Mouse (Mus musculus) midbrain, postnatal 0 days (tissue): ENCODE results near the gene Nsmce4a. TPM values are rescaled to one million over a fixed set of nuclear protein-coding genes. Genes with fewer than 3 reads are reported as not detected.
A peak's percentile ranks its signal among the peaks of the same experiment; 100 is the strongest.
"Not testable (repeated sequence)": the region's sequence is repeated elsewhere in the genome, so short reads cannot be mapped to it uniquely, and the experiment has no call there.

Experiments used
- ATAC-seq: fragments of 200-750 bp; cut with Nextera tagmentation; 2 replicates; pipeline ENCODE4 v1.8.0; 2017; ENCODE audit warnings: moderate number of reproducible peaks, mild to moderate bottlenecking, moderate TSS enrichment, moderate library complexity; ENCODE audit not compliant: low FRiP score
- DNase-seq: peaks from one replicate; pipeline ENCODE4 v3.0.0-alpha.2; 2015; ENCODE audit warnings: low spot score
- H3K27ac ChIP-seq: fragments of 300-500 bp; sonication (generic); 2 replicates; pipeline ENCODE4 v1.5.1; 2014; ENCODE audit warnings: low read depth, mild to moderate bottlenecking, low read length, mixed read lengths
- H3K27me3 ChIP-seq: fragments of 300-500 bp; sonication (generic); 2 replicates; pipeline ENCODE4 v1.6.1; 2014; ENCODE audit warnings: low read length, control low read depth, mixed read lengths; ENCODE audit not compliant: insufficient read depth
- H3K36me3 ChIP-seq: fragments of 300-500 bp; sonication (generic); 2 replicates; pipeline ENCODE4 v1.6.1; 2014; ENCODE audit warnings: low read length, control low read depth, mixed read lengths; ENCODE audit not compliant: insufficient read depth
- H3K4me1 ChIP-seq: fragments of 300-500 bp; sonication (generic); 2 replicates; pipeline ENCODE4 v1.6.1; 2014; ENCODE audit warnings: mild to moderate bottlenecking, control low read depth, antibody characterized with exemption, low read length, mixed read lengths; ENCODE audit not compliant: insufficient read depth
- H3K4me2 ChIP-seq: fragments of 300-500 bp; sonication (generic); 2 replicates; pipeline ENCODE4 v1.6.1; 2014; ENCODE audit warnings: low read depth, mild to moderate bottlenecking, low read length, mixed read lengths; ENCODE audit not compliant: poor library complexity, severe bottlenecking
- H3K4me3 ChIP-seq: fragments of 300-500 bp; sonication (generic); 2 replicates; pipeline ENCODE4 v1.5.1; 2014; ENCODE audit warnings: low read depth, mild to moderate bottlenecking, low read length, moderate library complexity
- H3K9ac ChIP-seq: fragments of 300-500 bp; sonication (generic); replicated peaks from 2 replicates; pipeline ENCODE4 v1.6.1; 2014; ENCODE audit warnings: mild to moderate bottlenecking, low read length, moderate library complexity, mixed read lengths; ENCODE audit not compliant: poor library complexity, severe bottlenecking
- H3K9me3 ChIP-seq: fragments of 300-500 bp; sonication (generic); 2 replicates; pipeline ENCODE4 v1.6.1; 2016; ENCODE audit warnings: low read length, control low read depth
- CTCF ChIP-seq: IDR thresholded peaks from 2 replicates; pipeline ENCODE4 v1.5.1; 2016; ENCODE audit warnings: antibody characterized with exemption, mild to moderate bottlenecking
- WGBS: fragments of 180-500 bp; shearing (Covaris S2); extraction: QIAGEN DNeasy Blood & Tissue Kit; methylation state at CpG from one replicate; pipeline ENCODE4 v1.1.7; 2014; 5-methylcytosine and 5-hydroxymethylcytosine counted together
- polyA plus RNA-seq: library from polyadenylated mRNA; unstranded; fragments of >200 nt; fragmentation: Nextera tagmentation; extraction: Ambion mirVana; gene quantifications from 2 replicates; pipeline ENCODE4 v1.2.1, GENCODE M21; 2015
- total RNA-seq: library from RNA; depleted of rRNA; stranded (reverse); fragments of >200 nt; gene quantifications from 2 replicates; pipeline ENCODE4 v1.2.3, GENCODE M21; 2014

The Nsmce4a gene
- total and polyA plus RNA-seq, 2 experiments from 2014 or later: 38.7 to 67.7 TPM

DNA sequence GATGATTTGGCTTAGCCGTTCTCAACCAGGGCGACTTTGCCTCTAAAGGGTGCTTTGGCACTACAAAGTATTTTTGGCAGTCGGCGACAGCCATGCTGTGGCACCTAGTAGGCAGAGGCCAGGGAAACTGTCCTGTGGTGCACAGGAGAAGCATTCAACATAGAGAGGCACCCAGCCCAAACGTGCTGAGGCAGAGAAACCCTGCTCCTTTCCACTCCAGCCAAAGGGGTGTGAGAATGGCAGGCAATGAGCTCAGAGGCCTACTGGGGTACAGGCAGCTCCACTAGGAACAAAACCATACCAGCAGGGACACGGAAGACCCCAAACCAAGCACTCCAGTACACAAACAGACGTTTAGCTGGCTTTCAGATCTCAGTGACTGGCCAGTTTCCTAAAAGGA is 32.7 kb downstream of the Nsmce4a start:
- 90% methylated on average over 7 of the region's 7 CpGs for WGBS
- Histone ChIP-seq H3K27ac (no peak overlapping the region), H3K4me1 (no peaks in the 10 kb centered on the region), H3K9me3 (no peaks in the 10 kb centered on the region), H3K36me3 (peaks cover 17% of the 10 kb centered on the region), H3K9ac (no peak overlapping the region), H3K27me3 (no peaks in the 10 kb centered on the region), H3K4me3 (no peak overlapping the region), H3K4me2 (no peak overlapping the region)
- ATAC-seq: no peak
- no peak for TF ChIP-seq CTCF
- DNase-seq: no peak

DNA sequence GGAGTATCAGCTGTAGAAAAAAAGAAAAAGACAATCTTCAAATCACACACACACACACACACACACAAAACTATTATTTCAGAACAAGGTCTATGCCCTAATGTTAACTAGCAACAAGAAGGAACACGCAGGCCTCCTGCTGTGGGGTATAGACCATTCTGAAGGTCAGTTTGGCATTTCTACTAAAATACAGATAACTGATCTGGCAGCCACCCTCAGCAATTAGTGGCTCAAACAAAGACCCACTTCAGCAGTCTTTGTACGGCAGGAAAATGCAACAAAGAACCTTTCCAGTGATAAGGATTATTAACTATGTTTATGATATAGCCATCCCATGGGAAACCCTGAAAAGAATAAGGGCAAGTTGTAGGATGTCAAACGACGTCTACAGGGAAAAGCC is 35.9 kb downstream of the Nsmce4a start:
- ATAC-seq (no peak), DNase-seq (no peak)
- H3K4me2 ChIP-seq: no peak overlapping the region
- no peak overlapping the region for H3K4me3 ChIP-seq
- no peak overlapping the region for H3K27ac ChIP-seq
- H3K9ac ChIP-seq: no peak overlapping the region
- H3K27me3 ChIP-seq: no peaks in the 10 kb centered on the region
- TF ChIP-seq CTCF: no peak
- 89% methylated on average over 4 of the region's 4 CpGs for WGBS
- H3K36me3 ChIP-seq: peaks cover 17% of the 10 kb centered on the region
- H3K4me1 ChIP-seq: no peaks in the 10 kb centered on the region
- H3K9me3 ChIP-seq: no peaks in the 10 kb centered on the region

DNA sequence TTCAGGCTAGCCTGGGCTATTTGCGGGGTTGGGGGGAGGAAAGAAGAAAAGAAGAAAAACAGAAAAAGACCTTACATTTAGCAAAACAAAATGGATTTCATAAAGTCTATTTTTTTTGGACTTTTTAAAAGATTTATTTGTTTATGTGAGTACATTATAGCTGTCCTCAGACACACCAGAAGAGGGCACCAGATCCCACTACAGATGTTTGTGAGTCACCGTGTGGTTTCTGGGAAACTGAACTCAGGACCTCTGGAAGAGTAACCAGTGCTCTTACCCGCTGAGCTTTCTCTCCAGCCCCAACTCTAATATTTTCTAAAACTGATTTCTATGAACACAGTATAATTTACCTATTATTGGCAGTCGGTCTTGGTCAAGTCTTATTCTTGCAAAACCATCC is 37.7 kb downstream of the Nsmce4a start:
- 89% methylated on average over 4 of the region's 4 CpGs for WGBS
- TF ChIP-seq CTCF: peak; percentile 53
- H3K27ac ChIP-seq: no peak overlapping the region
- ATAC-seq (no peak), DNase-seq (no peak)
- H3K36me3 ChIP-seq: peaks cover 19% of the 10 kb centered on the region
- no peak overlapping the region for H3K9ac ChIP-seq
- H3K4me3 ChIP-seq: no peak overlapping the region
- H3K4me2 ChIP-seq: no peak overlapping the region
- no peaks in the 10 kb centered on the region for H3K9me3 ChIP-seq
- no peaks in the 10 kb centered on the region for H3K4me1 ChIP-seq
- no peaks in the 10 kb centered on the region for H3K27me3 ChIP-seq

DNA sequence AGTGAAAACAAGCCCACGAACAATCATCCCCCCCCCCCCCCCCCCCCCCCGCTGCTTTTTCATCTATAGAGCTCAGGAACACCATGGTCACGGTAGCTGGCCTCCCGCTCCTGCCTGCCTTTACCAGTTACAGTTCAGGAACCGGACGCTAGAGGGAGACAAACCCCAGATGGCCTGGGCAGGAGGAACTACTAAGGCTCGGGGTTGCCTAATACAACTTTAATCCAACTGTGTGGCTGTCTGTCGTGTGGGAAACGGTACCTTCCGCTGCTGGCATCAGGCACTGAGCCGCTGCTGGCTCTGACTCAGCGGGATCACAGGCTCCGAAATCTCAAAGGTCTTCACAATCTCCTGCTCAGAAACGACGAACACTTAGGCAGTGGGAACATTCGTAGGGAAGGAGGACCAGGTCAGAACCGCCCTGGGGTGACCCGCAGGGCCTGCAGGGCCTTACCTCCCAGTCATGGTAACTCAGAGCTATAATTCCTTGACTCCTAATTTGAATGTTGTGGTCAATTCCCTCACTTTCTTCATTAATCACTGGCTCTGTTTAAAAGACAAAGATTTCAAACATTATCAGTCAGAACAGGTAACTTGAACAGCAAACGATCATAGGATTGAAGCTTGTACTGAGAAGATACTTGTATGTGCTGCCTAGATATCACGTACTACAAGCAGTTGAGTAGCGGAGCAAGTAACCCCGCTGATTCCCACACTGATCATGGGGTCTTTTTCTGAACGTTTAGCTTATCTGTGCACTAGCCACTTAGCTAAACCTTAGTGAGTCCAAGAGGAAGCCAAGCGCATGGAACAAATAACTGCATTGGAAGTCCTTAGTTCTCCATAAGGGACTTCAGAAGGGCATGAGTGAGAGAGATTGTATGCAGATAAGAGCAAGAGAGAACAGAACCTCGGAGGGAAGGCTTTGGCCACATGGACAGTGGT is 39.3 kb downstream of the Nsmce4a start:
- TF ChIP-seq CTCF: peak; percentile 91
- Histone ChIP-seq H3K4me2 (no peak overlapping the region), H3K36me3 (peaks cover 8% of the 10 kb centered on the region; the same call in 1 of the 2 replicates), H3K9me3 (no peaks in the 10 kb centered on the region), H3K9ac (no peak overlapping the region), H3K27me3 (no peaks in the 10 kb centered on the region), H3K4me1 (no peaks in the 10 kb centered on the region), H3K4me3 (no peak overlapping the region), H3K27ac (no peak overlapping the region; the same call in 1 of the 2 replicates)
- ATAC-seq (no peak), DNase-seq (peak; percentile 84)
- 40% methylated on average over 24 of the region's 25 CpGs for WGBS

DNA sequence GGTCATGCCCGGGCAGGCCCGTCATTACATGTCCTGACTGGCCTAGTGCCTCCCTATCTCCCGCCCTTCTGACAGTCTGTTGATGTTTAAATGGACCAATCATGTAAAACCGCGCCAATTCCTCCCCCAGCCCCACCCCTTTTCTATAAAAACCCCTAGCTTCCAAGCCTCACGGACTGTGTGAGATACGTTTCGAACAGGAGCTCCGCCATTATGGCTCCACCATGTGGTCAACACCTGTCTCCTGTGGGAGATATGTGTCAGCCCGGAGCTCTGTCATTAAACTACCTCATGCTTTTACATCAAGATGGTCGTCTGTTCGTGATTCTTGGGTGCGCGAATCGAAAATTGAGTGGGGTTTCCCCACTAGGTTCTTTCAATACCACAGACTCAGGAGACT is 41.8 kb downstream of the Nsmce4a start:
- WGBS: 96% methylated on average over 14 of the region's 15 CpGs
- not testable (repeated sequence) for H3K36me3 ChIP-seq, H3K9ac ChIP-seq, H3K9me3 ChIP-seq, H3K4me3 ChIP-seq, DNase-seq, ATAC-seq, H3K4me1 ChIP-seq, H3K4me2 ChIP-seq, H3K27me3 ChIP-seq, H3K27ac ChIP-seq

DNA sequence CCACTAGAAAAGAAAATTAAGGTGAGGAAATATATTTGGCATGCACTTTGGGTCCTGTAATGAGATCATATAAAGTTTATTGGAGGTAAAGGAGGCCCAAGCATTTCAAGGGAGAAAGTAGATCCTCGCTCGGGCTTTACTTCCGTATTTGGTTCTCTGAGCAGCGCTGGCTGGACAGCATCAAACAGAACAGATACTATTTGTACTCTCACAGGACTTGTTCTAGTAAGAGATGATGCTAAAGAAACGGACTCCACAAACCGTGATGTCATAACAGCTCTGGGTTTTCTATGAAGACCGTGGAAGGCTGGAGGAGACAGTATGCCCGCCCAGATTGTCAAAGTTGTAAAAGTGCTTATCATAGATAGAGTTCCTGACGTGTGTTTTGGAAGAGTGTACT is 45.6 kb downstream of the Nsmce4a start:
- 86% methylated on average over 9 of the region's 9 CpGs for WGBS
- Histone ChIP-seq H3K4me1 (no peaks in the 10 kb centered on the region), H3K4me2 (no peak overlapping the region), H3K9me3 (no peaks in the 10 kb centered on the region), H3K27me3 (no peaks in the 10 kb centered on the region), H3K4me3 (no peak overlapping the region), H3K36me3 (0 out of 2 replicates have a peak, but pooled peaks cover 4% of the 10 kb centered on the region), H3K9ac (no peak overlapping the region), H3K27ac (no peak overlapping the region)
- no peak for TF ChIP-seq CTCF
- DNase-seq (no peak), ATAC-seq (no peak)
